Mouse (Mus musculus) embryo, embryonic 11 days (tissue): ENCODE measurements at regions not wholly inside any gene's neighbourhood (a gene's known extent, or its start where the extent isn't known, plus 50 kb on each side); places are given as distances from the start of the nearest gene placed in this dataset.

ENCODE experiments used
- DNase-seq: peaks from one replicate; pipeline ENCODE4 v3.0.0-alpha.2; 2015

DNA sequence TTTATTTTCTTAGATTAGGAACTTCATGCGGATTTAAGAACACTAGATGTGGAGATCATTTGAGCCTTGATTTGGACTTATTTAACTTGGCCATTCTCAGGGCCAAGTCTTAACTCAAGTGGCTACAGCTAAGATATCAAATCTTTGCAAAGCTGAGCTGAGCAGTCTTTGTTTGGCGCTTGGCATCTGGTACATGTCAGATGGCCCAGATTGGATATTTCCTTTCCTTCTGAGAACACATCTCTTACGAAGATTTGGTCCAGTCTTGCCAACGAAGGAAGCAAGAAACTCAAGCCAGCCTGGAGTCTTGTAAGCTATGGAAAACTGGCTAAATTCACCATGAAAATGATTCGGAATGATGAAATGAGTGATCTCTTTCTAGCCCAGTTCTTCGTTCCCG, 59.1 kb upstream of the Cdc42ep3 start:
- DNase-seq, result no peak

DNA sequence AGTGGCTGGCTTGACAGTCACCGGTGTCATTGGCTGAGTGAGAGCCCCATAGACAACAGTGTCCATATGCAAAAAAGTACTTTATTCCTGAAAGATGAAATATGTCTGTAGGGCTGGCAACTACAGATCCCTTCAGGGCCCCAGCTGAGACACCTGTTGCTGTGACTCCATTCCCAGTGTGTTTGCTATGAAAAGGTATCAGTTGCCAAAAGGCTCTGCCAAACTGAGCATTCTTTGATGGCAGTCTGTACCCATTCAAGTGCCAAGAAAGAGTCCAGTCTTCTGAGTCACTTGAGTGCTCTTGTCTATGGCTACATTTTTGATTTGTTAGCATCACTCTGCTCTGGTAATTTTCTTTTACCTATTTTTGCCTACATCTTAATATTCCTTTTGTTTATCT, 63.1 kb upstream of the Cdc42ep3 start:
- no peak for DNase-seq

DNA sequence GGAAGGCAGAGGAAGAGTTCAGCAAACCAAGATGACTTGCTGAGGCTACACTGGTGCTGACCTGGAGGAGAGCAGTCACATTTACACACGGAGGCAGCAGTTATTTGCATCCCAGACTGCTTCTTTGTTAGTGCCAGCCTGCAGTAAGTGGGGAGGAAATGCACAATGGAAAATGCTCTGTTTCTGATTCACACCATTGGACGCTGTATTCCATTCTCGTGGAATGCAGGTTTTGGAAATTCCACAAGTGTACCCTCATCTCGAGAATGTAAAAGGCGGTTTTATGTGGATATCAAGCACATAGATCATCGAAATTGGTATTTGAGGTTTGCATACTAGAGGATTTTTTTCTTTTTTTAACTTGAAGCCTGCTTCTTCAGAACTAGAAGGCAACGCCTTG, 66.7 kb upstream of the Cdc42ep3 start:
- no peak for DNase-seq

DNA sequence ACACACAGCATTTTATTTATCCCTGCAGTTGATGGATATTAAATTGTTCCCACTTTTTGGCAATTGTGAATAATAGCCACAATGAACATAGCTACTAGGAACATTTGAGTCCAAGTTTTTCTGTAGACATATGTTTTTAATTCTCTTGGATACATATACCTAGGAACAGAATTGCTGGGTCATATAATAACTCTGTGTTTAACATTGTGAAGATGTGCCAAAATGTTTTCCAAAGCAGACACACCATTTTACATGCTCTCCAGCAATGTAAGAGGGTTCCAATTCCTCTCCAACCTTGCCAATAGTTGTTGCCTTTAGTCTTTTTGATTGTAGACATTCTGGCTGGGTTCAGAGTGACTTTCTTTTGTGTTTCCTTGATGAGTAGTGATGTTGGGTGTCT, 84.3 kb upstream of the Cdc42ep3 start:
- no peak for DNase-seq

DNA sequence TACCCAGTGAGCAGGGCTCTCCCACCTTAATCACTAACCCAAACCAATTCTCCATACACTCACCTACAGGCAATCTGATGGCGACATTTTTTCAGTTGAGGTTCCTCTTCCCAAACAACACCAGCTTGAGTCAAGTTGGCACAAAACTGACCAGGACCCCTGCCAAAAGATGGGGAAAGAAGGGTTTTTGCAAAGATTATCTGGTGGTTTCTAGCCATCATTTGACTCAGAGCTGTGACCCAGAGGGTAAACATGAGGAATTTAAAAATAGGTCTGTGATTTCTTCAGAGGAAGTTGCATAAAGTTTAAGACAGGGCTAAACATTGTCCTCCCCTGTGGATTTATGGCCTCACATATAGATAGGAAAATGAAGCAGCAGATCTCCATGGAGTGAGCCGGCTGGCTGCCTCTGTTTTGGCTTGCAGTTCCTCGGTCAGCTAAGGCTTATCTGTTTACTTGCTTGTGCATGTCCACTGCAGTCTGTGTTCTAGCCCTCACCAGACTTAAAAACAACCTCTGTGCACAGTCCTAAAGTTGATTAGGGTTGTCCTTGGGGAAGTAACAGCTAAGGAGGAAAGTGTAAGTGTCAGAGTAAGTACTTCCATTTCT, 87.7 kb upstream of the Cdc42ep3 start:
- DNase-seq, result no peak

DNA sequence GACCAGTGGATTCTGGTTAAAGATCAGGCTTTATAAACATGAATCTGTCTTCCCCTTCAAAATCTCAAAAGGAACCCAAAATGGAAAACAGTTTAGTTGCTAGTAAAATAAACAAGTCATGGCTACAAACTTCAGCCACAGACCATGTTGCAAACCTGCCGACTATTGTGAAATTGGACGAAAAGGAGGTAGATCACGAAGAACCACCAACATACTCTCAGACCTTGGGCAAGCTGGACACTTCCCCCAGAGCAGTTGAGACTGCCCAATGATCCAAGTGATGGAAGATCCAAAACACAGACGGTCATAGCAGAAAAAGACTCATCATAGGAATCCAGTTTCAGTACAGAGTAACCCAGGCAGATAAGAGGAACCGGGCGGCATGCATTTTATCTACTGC, 92.3 kb upstream of the Cdc42ep3 start:
- DNase-seq, result no peak

DNA sequence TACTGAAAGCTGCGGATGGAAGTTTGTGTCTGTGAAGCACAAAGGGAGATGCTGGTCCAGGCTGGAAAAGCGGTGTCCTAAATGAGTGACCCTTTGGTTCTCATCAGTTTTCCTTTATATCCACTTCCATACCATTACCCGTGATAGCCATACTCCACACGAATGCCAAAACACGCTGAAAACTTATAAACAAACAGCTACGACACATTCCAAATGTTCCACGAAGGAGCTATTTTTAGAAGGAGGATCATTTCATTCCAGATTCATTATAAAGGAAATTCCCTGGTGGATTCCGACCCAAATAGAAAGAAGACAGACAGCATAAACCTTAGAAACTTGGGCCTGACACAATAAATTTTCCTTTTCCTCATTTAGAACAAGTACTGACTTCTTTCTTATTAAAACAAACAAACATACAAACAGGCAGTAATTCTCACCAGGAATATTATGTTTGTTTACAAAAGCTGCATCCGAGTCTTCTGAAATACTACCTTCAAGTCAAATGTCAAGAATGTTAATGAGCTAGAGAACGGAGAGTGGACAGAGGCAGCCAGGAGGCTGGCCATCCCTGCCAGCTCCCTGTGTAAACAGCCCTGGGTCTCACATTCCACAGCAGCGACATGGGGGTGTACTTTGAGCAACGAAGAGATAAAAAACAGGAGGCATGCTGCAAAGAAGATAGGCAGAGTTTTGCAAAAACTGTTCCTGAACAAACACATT, 96.4 kb upstream of the Cdc42ep3 start:
- peak; percentile 55 for DNase-seq

DNA sequence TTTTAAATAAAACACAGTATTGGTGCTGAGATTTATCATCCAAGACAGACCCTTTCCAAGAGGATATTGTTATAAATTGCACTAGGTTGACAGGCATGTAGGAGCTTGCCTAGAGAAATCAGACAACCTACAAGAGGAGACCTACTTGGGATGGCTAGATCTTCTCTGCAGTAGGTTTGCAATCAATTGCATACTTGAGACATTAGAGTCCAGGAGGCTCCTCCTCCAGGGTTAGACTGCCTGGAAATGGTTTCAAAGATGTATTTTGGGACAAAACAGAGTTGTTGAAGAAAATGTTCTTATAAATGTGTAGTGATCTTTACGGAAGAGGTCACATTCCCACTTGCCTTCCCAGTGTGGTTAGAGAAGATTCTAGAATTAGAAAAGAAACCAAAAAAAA, 98.9 kb upstream of the Cdc42ep3 start:
- DNase-seq, result no peak

DNA sequence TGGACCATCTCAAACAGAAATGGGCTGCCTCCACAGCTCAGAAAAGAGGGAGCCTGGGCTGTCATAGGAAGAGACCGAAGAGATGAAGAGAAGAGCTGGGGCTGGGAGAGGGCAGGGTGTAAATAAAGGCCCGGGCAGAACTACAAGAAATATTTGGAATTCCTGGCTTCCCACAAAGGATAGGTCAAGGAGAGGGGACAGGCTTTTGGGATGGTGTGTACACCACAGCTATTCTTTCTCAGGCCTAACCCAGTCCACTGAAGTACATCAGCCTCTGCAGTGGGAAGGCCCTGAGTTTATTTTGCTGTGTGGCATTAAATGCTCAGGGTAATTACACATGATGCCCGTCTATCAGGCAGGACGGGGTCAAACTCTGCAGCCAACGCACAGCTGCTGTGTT, 99.6 kb upstream of the Cdc42ep3 start:
- peak; percentile 35 for DNase-seq

DNA sequence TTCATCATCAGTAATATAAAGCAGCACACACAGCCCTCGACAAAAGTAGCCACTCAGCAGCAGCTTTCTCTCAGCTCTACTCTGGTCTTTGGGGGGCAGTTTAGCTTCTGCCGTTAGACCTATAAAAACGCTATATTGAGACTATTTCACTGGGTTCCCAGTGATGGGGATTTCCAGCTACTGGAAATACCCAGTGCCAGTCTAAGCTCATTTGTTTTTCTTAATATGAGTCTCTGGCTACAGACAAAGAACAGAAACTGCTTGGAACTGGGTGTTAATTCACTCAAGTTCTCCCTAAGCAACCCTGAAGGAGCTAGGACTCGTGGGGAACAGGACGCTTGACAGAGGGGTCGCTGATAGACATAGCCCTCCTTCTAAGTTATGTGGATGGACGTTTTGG, 100.3 kb upstream of the Cdc42ep3 start:
- DNase-seq, result no peak

DNA sequence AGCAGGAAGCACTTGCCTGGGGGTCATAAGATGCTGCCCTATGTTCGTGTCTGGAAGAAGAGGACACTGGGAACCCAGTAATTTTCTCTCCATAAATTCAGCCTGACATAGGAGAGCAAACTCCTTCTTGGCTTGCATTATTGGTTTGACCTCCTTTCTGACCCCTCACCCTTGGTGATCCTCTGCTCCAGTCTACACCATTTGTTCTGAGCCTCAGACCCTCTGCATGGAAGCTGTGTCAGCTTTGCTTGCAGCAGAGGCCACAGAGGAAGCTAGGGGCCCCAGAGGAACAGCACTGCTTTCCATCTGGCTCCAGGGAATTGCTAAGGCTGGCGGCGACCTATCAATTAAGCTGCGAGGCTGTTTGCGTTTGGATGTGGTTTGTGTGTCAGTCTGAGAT, 102.7 kb upstream of the Cdc42ep3 start:
- peak; percentile 52 for DNase-seq

DNA sequence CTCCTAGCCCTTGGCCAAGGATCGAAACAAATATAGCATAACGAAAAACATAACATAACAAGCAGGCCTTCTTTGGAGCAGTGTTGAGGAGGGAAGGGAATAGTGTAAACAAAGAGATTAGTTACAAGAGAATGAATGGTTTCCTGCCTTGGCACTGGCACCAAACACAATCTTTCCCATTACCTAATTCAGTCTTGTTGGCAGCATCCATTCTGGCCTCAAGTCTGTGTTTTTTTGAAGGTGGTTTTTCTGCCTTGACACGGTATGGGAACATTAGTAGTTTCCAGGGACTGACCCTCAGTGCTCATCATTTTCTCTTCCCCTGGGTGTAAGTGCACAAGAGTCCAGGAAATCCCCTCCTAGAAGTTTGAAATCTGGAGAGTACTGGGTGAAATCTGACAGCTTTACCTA, 106.8 kb upstream of the Cdc42ep3 start:
- DNase-seq, result no peak

DNA sequence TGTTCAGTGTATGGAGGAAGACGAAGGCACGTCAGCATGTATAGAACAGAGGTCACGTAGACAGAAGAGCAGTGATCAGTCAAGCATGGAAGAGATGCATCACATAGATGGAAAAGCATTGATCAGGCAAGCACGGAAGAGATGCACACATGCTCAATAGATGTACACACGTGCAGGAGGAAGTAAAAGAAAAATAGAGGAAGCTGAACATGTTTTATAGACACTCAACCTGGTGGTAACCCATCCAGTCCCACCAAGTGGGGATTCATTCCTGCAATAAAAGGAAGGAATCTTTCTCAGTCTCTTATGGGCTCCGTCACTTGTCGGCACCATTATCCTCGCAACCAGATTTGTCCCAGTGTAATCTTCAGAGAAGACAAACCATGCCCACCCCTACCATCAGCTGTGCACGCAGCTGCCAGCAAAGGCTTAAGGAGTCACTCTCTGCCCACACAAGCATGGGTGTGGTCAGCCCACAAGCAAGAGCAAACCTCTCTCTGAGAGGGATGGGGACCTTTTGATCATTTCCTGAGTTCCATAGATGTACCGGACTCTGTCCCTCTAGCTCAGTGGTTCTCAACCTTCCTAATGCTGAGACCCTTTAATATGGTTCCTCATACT, 108.3 kb upstream of the Cdc42ep3 start:
- DNase-seq, result no peak

DNA sequence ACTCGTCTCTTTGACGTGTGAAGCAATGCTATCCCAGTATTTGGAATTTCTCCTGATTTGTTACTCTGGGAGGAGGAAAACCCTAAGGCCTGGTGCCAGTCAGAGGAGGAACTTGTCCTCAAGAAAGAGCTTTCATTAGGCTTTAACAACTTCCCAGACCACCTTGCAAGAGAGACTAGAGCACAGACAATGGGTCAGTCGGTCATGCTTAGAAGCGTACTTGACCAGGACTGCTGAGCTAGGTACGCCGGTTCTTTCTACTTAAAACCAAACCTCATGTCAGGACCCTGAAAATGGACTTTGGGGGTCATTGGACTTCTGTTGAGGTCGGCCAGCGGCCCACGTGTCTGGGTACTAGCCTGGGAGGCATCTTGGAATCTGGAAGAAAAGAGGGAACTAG, 110.8 kb upstream of the Cdc42ep3 start:
- DNase-seq, result no peak

DNA sequence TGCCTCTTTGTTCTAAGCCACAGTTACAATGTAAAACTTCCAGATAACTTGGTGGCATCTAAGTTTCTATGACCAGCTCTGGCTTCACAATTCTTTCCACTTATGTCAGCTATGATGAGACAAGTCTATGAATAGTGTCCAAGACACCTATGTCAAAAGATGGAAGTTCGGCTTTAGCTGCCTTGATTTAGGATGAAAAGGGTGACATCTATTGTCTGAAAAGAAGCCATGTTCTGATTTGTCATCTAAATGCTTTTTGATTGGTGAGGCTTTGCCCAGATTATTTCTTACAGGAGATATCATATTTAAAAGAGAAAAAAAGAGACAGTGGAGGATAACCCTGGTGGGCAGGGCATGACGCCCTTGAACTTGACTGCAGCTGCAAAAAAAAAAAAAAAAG, 116.7 kb upstream of the Cdc42ep3 start:
- DNase-seq, result no peak

DNA sequence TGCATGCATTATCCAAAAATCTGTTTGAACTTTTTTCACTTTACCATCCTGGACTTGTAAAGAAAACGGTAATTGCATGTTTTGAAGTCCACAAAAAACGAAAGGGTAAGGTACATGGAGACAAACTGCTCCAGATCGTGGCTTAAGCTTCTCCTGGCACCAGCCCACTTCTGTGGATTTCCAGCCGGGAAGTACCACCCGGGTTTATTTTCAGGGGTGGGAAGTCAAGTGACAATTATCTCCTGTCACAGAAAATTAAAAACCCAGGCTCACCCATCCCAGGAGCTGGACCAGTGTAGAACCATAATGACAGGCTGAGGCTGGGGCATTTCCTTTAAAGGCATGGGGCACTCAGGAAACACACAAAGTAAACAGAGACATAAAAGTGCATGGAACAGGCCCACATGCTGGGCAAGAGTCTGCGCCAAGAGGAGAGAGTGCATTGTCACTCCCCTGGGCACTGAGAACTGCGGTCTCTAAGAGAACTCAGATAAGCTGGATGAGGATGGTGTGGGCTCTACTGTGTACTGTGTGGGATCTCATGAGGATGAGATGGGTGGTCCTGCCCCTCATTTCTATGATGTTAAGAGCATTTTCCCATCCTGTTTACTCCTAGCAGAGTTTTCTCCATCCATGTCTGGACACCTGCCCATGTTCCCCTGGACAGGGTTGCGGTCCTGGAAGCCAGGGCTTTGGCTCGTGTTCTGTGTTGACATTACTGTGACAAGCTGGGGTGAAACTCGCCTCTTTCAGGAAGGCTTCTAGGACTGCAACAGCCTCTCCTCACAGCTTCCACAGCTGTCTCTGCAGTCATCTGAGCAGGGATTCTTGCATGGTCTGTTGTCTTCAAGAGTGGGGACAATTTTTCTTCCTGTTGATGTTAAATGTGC, 117.5 kb upstream of the Cdc42ep3 start:
- DNase-seq, result no peak

DNA sequence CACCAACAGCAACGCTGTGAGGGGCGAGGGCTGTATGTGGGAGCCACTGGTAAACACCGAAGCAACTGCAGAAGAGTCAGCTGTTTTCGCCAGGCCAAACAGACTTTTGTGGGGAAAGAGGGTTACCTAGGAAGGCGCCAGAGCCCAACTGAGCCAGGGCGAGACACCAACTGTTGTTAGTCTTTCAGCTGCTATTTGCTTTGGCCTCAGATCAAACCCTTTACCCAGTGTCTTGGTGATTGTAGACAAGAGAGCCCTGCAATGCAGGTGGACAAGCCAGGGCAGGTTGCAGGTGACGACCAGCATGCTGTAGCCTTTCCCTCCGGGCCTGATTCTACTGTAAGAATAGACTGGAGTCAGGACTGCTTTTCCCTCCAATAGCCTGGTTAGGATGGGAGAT, 121.8 kb upstream of the Cdc42ep3 start:
- DNase-seq, result no peak

DNA sequence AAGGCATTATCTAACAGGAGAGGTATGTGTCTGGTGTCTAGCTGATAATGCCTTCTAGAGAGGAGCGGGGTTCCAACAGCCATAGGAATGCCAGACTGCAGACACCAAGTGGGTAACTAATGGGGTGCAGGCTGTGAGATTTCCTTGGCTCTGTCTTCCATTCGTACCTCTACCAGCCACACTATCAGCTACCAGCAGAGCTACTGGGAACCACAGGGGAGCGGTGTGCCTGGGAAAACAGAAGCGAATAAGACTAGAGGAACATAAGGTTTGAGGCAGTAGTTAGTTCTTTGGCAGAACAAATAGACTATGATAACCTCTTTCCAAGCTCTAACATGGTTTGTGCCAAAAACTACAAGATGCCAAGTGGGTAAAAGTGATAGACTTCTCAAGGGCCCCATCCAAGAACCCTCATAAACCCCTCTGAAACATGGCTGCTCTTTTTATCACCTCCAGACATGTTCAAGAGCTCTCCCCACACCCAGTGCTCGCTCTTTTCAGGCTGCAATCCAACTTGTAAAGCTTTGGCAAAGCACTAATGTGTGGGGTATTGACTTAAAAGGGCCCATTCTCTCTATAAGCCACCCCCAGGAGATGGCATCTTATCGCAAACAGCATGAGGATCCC, 126.3 kb upstream of the Cdc42ep3 start:
- DNase-seq, result no peak

DNA sequence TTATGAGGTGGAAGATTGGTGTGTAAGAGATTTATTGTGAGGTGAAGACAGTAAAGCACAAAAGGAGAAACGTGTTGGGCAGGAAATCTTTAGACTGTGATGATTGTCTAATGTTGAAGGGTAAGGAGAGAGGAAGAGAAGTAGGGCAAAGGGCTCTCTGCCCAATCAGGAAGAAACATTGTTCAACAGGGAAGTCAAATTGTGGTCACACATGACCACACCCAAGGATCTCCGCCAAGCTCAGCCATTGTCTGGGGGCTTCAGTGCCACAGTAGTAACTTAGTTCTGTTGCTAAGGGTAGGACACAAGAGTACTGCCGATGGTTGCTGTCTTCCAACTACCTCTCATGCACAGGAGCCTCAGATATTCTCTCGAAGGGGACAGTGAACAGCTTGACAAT, 127.0 kb upstream of the Cdc42ep3 start:
- no peak for DNase-seq

DNA sequence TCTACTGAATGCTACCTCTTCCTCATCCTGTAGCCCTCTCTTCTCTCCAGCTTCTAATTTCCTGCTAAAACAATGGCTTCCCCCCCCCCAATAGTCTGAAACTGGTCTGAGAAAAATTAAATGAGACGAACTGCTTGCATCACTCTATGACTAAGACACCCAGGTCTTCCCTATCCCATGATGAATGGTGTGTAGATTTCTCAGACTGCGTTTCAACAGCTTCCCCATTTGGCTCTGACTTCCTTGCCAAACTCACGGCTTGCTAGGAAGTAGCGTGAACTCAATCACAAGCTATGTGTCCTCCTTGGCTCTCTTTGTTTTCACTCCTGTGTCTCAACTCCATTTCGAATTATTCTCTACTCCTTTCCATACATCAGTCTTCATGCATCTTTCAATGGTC, 126.4 kb upstream of the Rmdn2 start:
- DNase-seq, result no peak

DNA sequence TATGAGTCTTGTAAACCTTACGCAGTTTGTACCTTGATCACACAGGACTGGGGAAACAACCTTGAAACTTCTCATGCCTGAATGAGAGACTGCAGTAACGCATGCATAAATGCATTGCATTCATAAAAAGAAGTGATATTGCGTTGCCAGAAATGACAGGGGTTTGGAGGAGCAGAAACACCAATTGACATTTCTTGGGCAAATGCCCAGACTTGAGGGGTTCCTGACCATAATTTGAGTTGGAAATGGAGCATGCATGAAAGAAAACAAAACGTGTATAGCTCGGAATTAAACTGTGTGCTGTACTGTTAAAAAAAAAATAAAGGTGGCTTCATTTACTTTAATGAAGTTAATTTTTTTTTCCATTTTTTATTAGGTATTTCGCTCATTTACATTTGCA, 122.4 kb upstream of the Rmdn2 start:
- DNase-seq, result no peak

DNA sequence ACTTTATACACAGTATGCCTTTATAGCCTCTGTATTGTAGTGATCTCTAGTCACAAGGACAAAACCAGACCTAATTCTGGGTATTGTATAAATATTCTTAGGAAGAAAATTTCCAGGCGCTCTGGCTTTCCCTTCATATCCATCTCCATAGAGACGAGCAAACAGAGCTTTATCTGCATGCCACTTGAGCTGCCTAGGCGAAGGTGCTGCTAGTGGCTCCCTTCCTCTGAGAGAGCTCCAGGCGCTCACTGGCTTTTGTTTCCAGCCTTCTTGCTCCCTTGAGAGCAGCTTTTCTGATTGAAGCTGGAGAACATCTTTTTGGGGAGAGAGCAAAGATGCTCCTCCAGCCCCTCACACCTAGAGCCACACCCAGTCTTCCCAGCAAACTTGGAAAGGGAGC, 114.0 kb upstream of the Rmdn2 start:
- no peak for DNase-seq

DNA sequence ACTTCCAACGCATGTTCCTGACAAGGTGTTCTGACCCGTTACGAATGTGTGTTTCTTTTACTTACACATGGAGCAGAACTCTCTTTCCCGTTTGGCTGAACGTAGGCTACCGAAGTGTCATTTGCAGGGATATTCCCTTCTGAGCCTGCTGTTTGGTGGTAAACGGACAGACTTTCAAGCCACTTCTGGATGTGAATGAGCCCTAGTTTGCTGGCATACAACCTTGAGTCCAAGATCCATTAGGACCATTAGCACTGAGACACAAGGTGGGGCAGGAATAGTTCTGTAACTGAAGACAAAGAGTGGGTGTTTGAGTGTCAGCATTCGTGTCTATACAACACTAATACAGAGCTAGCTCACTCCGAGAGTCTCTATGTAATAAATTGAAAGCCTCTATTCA, 113.3 kb upstream of the Rmdn2 start:
- DNase-seq, result no peak
